Mouse (Mus musculus) lung, embryonic 15.5 days (tissue): ENCODE data around the gene Izumo4. TPM values are rescaled to one million over a fixed set of nuclear protein-coding genes. Genes with fewer than 3 reads are reported as not detected.

Experiments
- ATAC-seq: fragments of 200-750 bp; cut with Nextera tagmentation; 2 replicates; pipeline ENCODE4 v1.8.0; 2017; ENCODE audit warnings: moderate number of reproducible peaks, borderline replicate concordance; ENCODE audit not compliant: low FRiP score, low TSS enrichment; ENCODE audit errors: extremely low read depth
- H3K27ac ChIP-seq: fragments of 300-500 bp; sonication (generic); 2 replicates; pipeline ENCODE4 v1.5.1; 2015; ENCODE audit warnings: moderate library complexity, mild to moderate bottlenecking, inconsistent platforms
- H3K27me3 ChIP-seq: fragments of 300-500 bp; sonication (generic); 2 replicates; pipeline ENCODE4 v1.6.1; 2015; ENCODE audit warnings: inconsistent platforms
- H3K36me3 ChIP-seq: fragments of 300-500 bp; sonication (generic); 2 replicates; pipeline ENCODE4 v1.6.1; 2015; ENCODE audit warnings: inconsistent platforms
- H3K4me1 ChIP-seq: fragments of 300-500 bp; sonication (generic); 2 replicates; pipeline ENCODE4 v1.6.1; 2015; ENCODE audit warnings: inconsistent platforms
- H3K4me2 ChIP-seq: fragments of 300-500 bp; sonication (generic); 2 replicates; pipeline ENCODE4 v1.6.1; 2015; ENCODE audit warnings: inconsistent platforms, mild to moderate bottlenecking, moderate library complexity
- H3K4me3 ChIP-seq: fragments of 300-500 bp; sonication (generic); 2 replicates; pipeline ENCODE4 v1.5.1; 2015; ENCODE audit warnings: mild to moderate bottlenecking, inconsistent platforms
- H3K9ac ChIP-seq: fragments of 300-500 bp; sonication (generic); 2 replicates; pipeline ENCODE4 v1.6.1; 2015; ENCODE audit warnings: inconsistent platforms
- H3K9me3 ChIP-seq: fragments of 300-500 bp; sonication (generic); 2 replicates; pipeline ENCODE4 v1.6.1; 2016; ENCODE audit warnings: inconsistent platforms
- WGBS: fragments of 180-500 bp; shearing (Covaris S2); methylation state at CpG from one replicate; pipeline ENCODE4 v1.1.7; 2015; 5-methylcytosine and 5-hydroxymethylcytosine counted together
- polyA plus RNA-seq: library from polyadenylated mRNA; unstranded; fragments of >200 nt; fragmentation: Nextera tagmentation; extraction: Ambion mirVana; gene quantifications from 2 replicates; pipeline ENCODE4 v1.2.1, GENCODE M21; 2015

Izumo4 gene
- polyA plus RNA-seq, 1 experiment from 2014 or later, result 23.0 TPM

- ATAC-seq, result 0 out of 2 replicates have a peak, but pooled peaks have one; percentile 52
- no peaks in the 10 kb centered on the region for H3K27me3 ChIP-seq
- no peak overlapping the region for H3K4me3 ChIP-seq
- H3K9me3 ChIP-seq, result no peaks in the 10 kb centered on the region
- peak overlapping the region; percentile 90 for H3K27ac ChIP-seq
- 53% methylated on average over 2 of the region's 2 CpGs for WGBS
- H3K9ac ChIP-seq, result no peak overlapping the region
- peaks cover 38% of the 10 kb centered on the region for H3K4me1 ChIP-seq
- H3K4me2 ChIP-seq, result no peak overlapping the region
- peaks cover 10% of the 10 kb centered on the region; the same call in 1 of the 2 replicates for H3K36me3 ChIP-seq
Observed at GRCm38 (mm10) chr10:80695186-80695585, 6.8 kb upstream of the Izumo4 start.

GRCm38 (mm10) chr10:80695801-80696501, 6.0 kb upstream of the Izumo4 start:
- no peaks in the 10 kb centered on the region for H3K9me3 ChIP-seq
- peak overlapping the region; percentile 90 for H3K27ac ChIP-seq
- H3K4me2 ChIP-seq, result peak overlapping the region; percentile 21; the same call in 1 of the 2 replicates
- H3K4me3 ChIP-seq, result no peak overlapping the region
- 48% methylated on average over 10 of the region's 10 CpGs for WGBS
- no peak for ATAC-seq
- H3K4me1 ChIP-seq, result peaks cover 45% of the 10 kb centered on the region
- peaks cover 4% of the 10 kb centered on the region; the same call in 1 of the 2 replicates for H3K36me3 ChIP-seq
- no peaks in the 10 kb centered on the region for H3K27me3 ChIP-seq
- no peak overlapping the region for H3K9ac ChIP-seq

- Histone ChIP-seq H3K27ac (peak overlapping the region; percentile 90), H3K27me3 (no peaks in the 10 kb centered on the region), H3K9me3 (no peaks in the 10 kb centered on the region), H3K4me2 (no peak overlapping the region), H3K4me3 (no peak overlapping the region), H3K9ac (peak overlapping the region; percentile 14; the same call in 1 of the 2 replicates), H3K4me1 (peaks cover 50% of the 10 kb centered on the region), H3K36me3 (peaks cover 4% of the 10 kb centered on the region; the same call in 1 of the 2 replicates)
- no peak for ATAC-seq
- 47% methylated on average over 12 of the region's 12 CpGs for WGBS
Observed at GRCm38 (mm10) chr10:80696502-80697392, 5.2 kb upstream of the Izumo4 start.

GRCm38 (mm10) chr10:80697393-80697787, 4.6 kb upstream of the Izumo4 start:
- Histone ChIP-seq H3K9ac (no peak overlapping the region), H3K4me1 (peaks cover 50% of the 10 kb centered on the region)
- ATAC-seq, result no peak

GRCm38 (mm10) chr10:80697812-80698211, 4.2 kb upstream of the Izumo4 start:
- no peak for ATAC-seq
- H3K4me3 ChIP-seq, result no peak overlapping the region
- peaks cover 53% of the 10 kb centered on the region for H3K4me1 ChIP-seq
- H3K9me3 ChIP-seq, result no peaks in the 10 kb centered on the region
- H3K27ac ChIP-seq, result no peak overlapping the region
- H3K36me3 ChIP-seq, result peaks cover 4% of the 10 kb centered on the region; the same call in 1 of the 2 replicates
- no peaks in the 10 kb centered on the region for H3K27me3 ChIP-seq
- H3K4me2 ChIP-seq, result no peak overlapping the region
- WGBS, result 70% methylated on average over 9 of the region's 9 CpGs
- no peak overlapping the region for H3K9ac ChIP-seq

More at GRCm38 (mm10) chr10:80697393-80697787, 4.6 kb upstream of the Izumo4 start:
- H3K4me3 ChIP-seq, result no peak overlapping the region
- H3K9me3 ChIP-seq, result no peaks in the 10 kb centered on the region
- 85% methylated on average over 8 of the region's 8 CpGs for WGBS
- H3K4me2 ChIP-seq, result no peak overlapping the region
- H3K36me3 ChIP-seq, result peaks cover 4% of the 10 kb centered on the region; the same call in 1 of the 2 replicates
- H3K27me3 ChIP-seq, result no peaks in the 10 kb centered on the region
- no peak overlapping the region for H3K27ac ChIP-seq

GRCm38 (mm10) chr10:80698605-80699004, 3.4 kb upstream of the Izumo4 start:
- no peak overlapping the region for H3K27ac ChIP-seq
- peaks cover 4% of the 10 kb centered on the region; the same call in 1 of the 2 replicates for H3K36me3 ChIP-seq
- 87% methylated on average over 9 of the region's 9 CpGs for WGBS
- H3K4me1 ChIP-seq, result peaks cover 61% of the 10 kb centered on the region
- H3K4me2 ChIP-seq, result no peak overlapping the region
- no peak overlapping the region for H3K9ac ChIP-seq
- no peaks in the 10 kb centered on the region for H3K9me3 ChIP-seq
- H3K4me3 ChIP-seq, result no peak overlapping the region
- H3K27me3 ChIP-seq, result no peaks in the 10 kb centered on the region
- no peak for ATAC-seq

- no peak overlapping the region for H3K27ac ChIP-seq
Observed at GRCm38 (mm10) chr10:80700038-80700504, 1.9 kb upstream of the Izumo4 start.

GRCm38 (mm10) chr10:80700732-80701131, 1.3 kb upstream of the Izumo4 start:
- H3K36me3 ChIP-seq, result no peaks in the 10 kb centered on the region
- H3K4me1 ChIP-seq, result peaks cover 53% of the 10 kb centered on the region
- ATAC-seq, result no peak
- H3K4me3 ChIP-seq, result peak overlapping the region; percentile 69
- 0 out of 2 replicates have a peak overlapping the region, but pooled peaks have one; percentile 88 for H3K27ac ChIP-seq
- no peaks in the 10 kb centered on the region for H3K27me3 ChIP-seq
- peak overlapping the region; percentile 58 for H3K9ac ChIP-seq
- WGBS, result 38% methylated on average over 4 of the region's 4 CpGs
- H3K9me3 ChIP-seq, result no peaks in the 10 kb centered on the region
- H3K4me2 ChIP-seq, result peak overlapping the region; percentile 95

More at GRCm38 (mm10) chr10:80700038-80700504, 1.9 kb upstream of the Izumo4 start:
- peak overlapping the region; percentile 27; the same call in 1 of the 2 replicates for H3K9ac ChIP-seq
- no peaks in the 10 kb centered on the region for H3K27me3 ChIP-seq
- peak overlapping the region; percentile 95 for H3K4me2 ChIP-seq
- no peak for ATAC-seq
- H3K4me3 ChIP-seq, result no peak overlapping the region
- WGBS, result 78% methylated on average over 7 of the region's 7 CpGs
- H3K9me3 ChIP-seq, result no peaks in the 10 kb centered on the region
- peaks cover 60% of the 10 kb centered on the region for H3K4me1 ChIP-seq
- no peaks in the 10 kb centered on the region for H3K36me3 ChIP-seq

- Histone ChIP-seq H3K27me3 (no peaks in the 10 kb centered on the region), H3K36me3 (peaks cover 12% of the 10 kb centered on the region), H3K4me2 (peak overlapping the region; percentile 95), H3K9ac (peak overlapping the region; percentile 62), H3K4me3 (peak overlapping the region; percentile 69), H3K27ac (peak overlapping the region; percentile 88), H3K4me1 (peaks cover 40% of the 10 kb centered on the region), H3K9me3 (no peaks in the 10 kb centered on the region)
- under 1% methylated on average over 47 of the region's 47 CpGs for WGBS
- ATAC-seq, result peak; percentile 90
Observed at GRCm38 (mm10) chr10:80702536-80703390, 779 bp downstream of the Izumo4 start.

GRCm38 (mm10) chr10:80703643-80704042, 1.7 kb downstream of the Izumo4 start:
- Histone ChIP-seq H3K27me3 (no peaks in the 10 kb centered on the region), H3K4me3 (peak overlapping the region; percentile 69)

GRCm38 (mm10) chr10:80704418-80704817, 2.4 kb downstream of the Izumo4 start:
- H3K9me3 ChIP-seq, result no peaks in the 10 kb centered on the region
- peaks cover 28% of the 10 kb centered on the region for H3K36me3 ChIP-seq
- H3K4me1 ChIP-seq, result peaks cover 33% of the 10 kb centered on the region
- H3K9ac ChIP-seq, result no peak overlapping the region
- no peak overlapping the region for H3K27ac ChIP-seq
- no peak for ATAC-seq
- WGBS, result 80% methylated on average over 5 of the region's 5 CpGs
- no peaks in the 10 kb centered on the region for H3K27me3 ChIP-seq
- no peak overlapping the region for H3K4me2 ChIP-seq
- no peak overlapping the region for H3K4me3 ChIP-seq

More at GRCm38 (mm10) chr10:80703643-80704042, 1.7 kb downstream of the Izumo4 start:
- Histone ChIP-seq H3K27ac (0 out of 2 replicates have a peak overlapping the region, but pooled peaks have one; percentile 88), H3K9ac (peak overlapping the region; percentile 62), H3K36me3 (peaks cover 20% of the 10 kb centered on the region), H3K4me1 (peaks cover 34% of the 10 kb centered on the region), H3K9me3 (no peaks in the 10 kb centered on the region), H3K4me2 (peak overlapping the region; percentile 95)
- 84% methylated on average over 5 of the region's 5 CpGs for WGBS
- ATAC-seq, result no peak
